Mouse (Mus musculus): ENCODE data around the gene Ipo5.

GRCm38 (mm10) chr14:120924044-120924443, 13.0 kb downstream of the Ipo5 start:
- TF ChIP-seq GATA1 (IDR thresholded peaks at IDR 0.05; ENCODE audit: borderline replicate concordance, low read length), result no peak
- no peak for TF ChIP-seq FLI1 (IDR thresholded peaks at IDR 0.05; ENCODE audit: low read length)

Data from megakaryocyte, embryonic 14.5 days (primary cell).